18 mouse cellular contexts compared by ENCODE assay signal in genomic region chr5:32211011-32211410, GRCm38 (mm10). TPM values are rescaled to one million over a fixed set of nuclear protein-coding genes. Genes with fewer than 3 reads are reported as not detected.
"Had no signal": no experiment of that assay in that cellular context is flagged by ENCODE, and none has a peak within 500 bp of the region (broad histone marks: within the 10 kb centered on the region; RNA-seq: fewer than 3 reads in every experiment).

No protein-coding gene starts in this region.

- H3K9ac ChIP-seq: liver, postnatal 0 days; lung, embryonic 15.5 days; midbrain, embryonic 13.5 days; midbrain, embryonic 15.5 days; neural tube, embryonic 12.5 days; stomach, embryonic 15.5 days had no signal

- ATAC-seq: liver, postnatal 0 days; lung, postnatal 0 days; midbrain, embryonic 13.5 days; midbrain, embryonic 15.5 days had no signal

- H3K4me2 ChIP-seq: lung, embryonic 15.5 days; midbrain, embryonic 13.5 days; midbrain, embryonic 15.5 days; neural tube, embryonic 12.5 days; stomach, embryonic 15.5 days had no signal

- H3K9me3 ChIP-seq: lung, embryonic 15.5 days; megakaryocyte, embryonic 14.5 days; midbrain, embryonic 13.5 days; midbrain, embryonic 15.5 days; neural tube, embryonic 12.5 days; stomach, embryonic 15.5 days had no signal

- H3K27me3 ChIP-seq: lung, embryonic 15.5 days; midbrain, embryonic 13.5 days; midbrain, embryonic 15.5 days; neural tube, embryonic 12.5 days; stomach, embryonic 15.5 days had no signal

- H3K4me1 ChIP-seq: lung, embryonic 15.5 days; midbrain, embryonic 15.5 days; neural tube, embryonic 12.5 days; stomach, embryonic 15.5 days had no signal

- H3K4me3 ChIP-seq: lung, embryonic 15.5 days; megakaryocyte, embryonic 14.5 days; midbrain, embryonic 13.5 days; midbrain, embryonic 15.5 days; neural tube, embryonic 12.5 days; stomach, embryonic 15.5 days had no signal

- H3K27ac ChIP-seq: lung, embryonic 15.5 days; macrophage; midbrain, embryonic 13.5 days; midbrain, embryonic 15.5 days; neural tube, embryonic 12.5 days; stomach, embryonic 15.5 days; stomach, postnatal 0 days had no signal

- H3K36me3 ChIP-seq: lung, embryonic 15.5 days; midbrain, embryonic 13.5 days; midbrain, embryonic 15.5 days; neural tube, embryonic 12.5 days; stomach, embryonic 15.5 days had no signal

- DNase-seq: liver, postnatal 0 days; lung, adult 2 months; lung, postnatal 14 days; lung, postnatal 36 days; right cerebral cortex, postnatal 14 days; thymus, adult 2 months; thymus, postnatal 36 days had no signal

RNA-seq across cellular contexts. Expression of gene Plb1, which starts 21.5 kb away (rescaled TPM):
- total RNA-seq: monocyte, adult 5-6 weeks had no signal
- polyA plus RNA-seq: midbrain, embryonic 13.5 days; neural tube, embryonic 12.5 days; neural tube, embryonic 14.5 days had no signal
